Mouse (Mus musculus) ES-CJ7 (cell line): ENCODE data around the gene Man1c1.

Source experiments
- DNase-seq: peaks from one replicate; pipeline ENCODE4 v3.0.0; 2011; ENCODE audit warnings: low read depth, low spot score

The Man1c1 gene

DNA sequence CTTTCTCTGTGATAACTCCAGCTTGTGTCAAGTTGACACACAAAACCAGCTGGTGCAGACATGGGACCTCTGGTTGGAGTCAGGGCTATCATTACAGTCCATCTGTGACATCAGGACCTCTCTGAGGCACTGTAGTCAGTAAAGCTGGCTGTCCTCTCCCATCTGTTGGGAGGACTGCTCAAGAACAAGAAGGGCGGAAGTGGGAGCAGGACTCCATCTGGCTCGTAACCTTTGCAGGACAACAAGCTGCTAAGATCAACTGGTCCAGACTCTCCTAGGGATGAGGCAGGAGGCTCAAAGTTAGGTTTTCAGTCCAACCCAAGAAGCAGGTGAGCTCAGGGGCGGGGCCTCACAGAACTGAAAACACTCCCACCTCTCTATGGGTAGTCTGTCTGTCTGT lies 29.1 kb downstream of the Man1c1 start:
- no peak for DNase-seq

GRCm38 (mm10) chr4:134673882-134674463 lies 30.1 kb downstream of the Man1c1 start:
- no peak for DNase-seq

DNA sequence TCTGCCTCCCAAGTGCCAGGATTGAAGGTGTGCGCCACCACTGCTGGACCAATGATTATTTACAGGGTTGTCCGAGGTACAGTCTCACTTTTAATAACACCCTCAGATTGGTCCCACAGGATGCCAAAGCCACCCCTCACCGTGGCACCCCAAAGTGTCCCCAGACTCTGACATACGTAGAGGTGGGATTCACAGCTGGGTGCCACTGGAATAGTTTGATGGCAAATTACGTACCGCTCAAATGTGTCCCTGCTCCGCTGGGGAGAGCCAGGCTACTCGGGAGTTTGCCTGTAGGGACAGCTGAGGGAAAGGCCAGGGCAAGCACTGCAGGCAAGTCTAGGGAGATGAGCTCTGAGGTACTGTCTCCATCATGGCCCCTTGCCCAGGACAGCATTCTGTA lies 30.9 kb downstream of the Man1c1 start:
- no peak for DNase-seq

DNA sequence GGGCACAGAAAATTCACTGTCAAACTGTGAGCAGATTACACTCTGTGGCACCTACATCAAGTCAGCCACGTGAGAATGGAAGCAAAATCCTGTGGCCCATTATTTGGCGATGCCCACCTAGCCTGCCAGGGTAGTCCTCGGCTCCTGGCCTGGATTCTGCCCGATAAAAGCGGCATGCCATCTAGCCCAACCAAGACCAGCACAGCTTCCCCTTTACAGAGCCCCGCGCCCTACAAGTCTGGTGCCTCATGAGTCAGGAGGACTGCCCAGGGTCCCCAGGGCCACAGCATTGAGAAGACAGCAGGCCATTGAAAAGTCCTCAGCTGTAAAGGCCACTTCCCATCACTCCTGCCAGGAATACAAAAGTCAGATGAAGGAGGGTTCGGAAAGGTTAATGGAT lies 31.8 kb downstream of the Man1c1 start:
- no peak for DNase-seq

- DNase-seq, result no peak
Observed at GRCm38 (mm10) chr4:134671660-134672173, 32.4 kb downstream of the Man1c1 start.

- DNase-seq, result no peak
Observed at GRCm38 (mm10) chr4:134669742-134670354, 34.2 kb downstream of the Man1c1 start.

DNA sequence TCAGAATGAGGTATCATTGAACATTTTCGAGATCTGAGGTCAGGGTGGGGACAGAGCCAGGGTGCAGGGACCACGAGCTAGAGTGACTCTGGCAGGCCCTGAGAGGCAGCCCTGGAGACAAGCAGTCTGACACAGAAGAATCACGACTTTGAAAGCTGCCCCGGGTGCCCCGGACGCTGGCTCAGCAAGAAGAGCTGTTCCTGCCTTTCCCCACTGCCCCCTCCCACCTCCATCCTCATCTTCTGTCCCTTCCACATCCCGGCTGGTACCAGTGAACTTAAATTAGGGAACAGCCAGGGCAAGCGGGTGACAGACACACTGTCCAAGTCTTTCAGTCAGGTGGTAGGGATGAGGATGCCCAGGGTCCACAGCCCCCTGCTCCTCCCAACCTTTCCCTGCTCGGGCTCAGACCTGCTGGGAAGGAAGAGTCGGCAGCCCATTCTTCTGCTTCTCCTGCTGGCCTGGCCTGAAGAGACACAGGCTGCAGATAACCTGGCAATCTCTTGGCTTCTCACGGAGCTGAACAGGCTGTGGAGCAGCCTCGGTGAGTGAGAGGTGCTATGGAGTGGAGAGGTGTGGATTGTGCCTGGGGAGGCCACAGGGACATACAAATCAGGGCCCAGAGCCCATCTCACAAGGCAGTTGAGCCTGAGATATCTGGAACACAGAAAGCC lies 35.6 kb downstream of the Man1c1 start:
- DNase-seq, result no peak

- DNase-seq, result peak; percentile 19
Observed at GRCm38 (mm10) chr4:134666391-134666790, 37.7 kb downstream of the Man1c1 start.

- DNase-seq, result no peak
Observed at GRCm38 (mm10) chr4:134663052-134663451, 41.0 kb downstream of the Man1c1 start.

DNA sequence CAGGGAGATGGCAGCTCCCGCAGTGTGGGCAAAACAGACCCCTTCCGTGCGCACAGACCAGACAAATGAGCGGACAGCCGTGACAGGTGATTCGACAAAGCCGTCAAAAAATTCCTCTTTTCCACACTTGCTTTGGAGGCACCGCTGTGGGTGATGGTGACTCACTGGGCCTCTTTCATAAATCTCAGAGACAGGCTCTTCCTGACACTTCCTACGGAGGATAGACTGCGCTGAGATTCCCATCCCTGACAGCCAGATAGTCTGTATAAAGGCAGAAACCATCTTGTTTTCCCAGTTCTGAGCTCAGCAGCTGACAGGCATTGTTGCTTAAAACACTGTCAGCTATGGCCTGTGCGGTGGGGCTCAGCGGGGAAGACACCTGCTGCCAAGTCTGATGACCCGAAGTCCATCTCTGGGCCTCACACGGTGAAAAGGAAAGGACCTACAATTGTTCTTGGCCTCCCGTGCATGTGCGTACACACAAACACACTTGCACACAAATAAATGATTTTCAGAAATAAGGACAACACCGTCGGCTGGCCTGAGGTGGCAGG lies 43.4 kb downstream of the Man1c1 start:
- no peak for DNase-seq

DNA sequence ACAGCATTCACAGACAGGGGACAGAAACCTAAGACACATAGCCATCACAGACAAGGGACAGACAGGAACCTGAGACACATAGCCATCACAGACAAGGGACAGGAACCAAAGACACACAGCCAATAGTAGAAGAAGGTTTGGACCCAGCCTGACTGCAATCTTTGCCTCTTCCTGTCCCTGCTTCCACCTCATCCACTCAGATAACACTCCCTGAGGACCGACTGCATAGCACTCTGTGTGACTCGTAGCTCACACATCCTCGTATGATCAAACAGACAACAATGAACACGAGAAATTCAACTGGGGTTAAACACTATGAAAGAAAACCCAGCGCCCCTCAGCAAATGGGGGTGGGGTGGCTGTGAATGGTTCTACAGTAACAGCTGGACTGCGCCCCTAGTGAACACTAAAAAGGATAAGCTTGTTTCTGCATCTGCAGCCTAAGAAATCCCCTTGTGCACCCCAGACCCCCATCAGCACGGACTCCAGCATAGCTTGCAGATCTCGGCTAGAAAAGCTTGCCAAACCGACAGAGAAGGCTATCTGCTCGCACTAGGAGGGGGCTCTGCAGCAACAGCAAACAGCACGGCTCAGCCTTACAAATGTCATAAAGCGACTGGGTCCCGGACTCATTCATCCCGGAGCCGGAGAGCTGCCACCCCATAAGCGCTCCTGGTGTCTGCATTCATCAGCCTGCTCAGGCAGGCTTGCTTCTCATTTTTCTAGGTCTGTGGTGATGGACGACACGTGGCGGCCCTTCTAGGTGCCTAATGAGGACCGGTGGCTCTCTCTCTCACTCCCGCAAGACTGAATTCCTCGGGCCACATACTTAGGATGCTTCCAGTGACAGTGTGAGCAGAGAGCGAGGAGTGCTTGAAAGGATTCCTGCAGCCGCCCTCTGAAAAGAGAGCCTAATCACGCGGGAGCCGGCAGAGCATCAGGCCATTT lies 44.5 kb downstream of the Man1c1 start:
- no peak for DNase-seq

DNA sequence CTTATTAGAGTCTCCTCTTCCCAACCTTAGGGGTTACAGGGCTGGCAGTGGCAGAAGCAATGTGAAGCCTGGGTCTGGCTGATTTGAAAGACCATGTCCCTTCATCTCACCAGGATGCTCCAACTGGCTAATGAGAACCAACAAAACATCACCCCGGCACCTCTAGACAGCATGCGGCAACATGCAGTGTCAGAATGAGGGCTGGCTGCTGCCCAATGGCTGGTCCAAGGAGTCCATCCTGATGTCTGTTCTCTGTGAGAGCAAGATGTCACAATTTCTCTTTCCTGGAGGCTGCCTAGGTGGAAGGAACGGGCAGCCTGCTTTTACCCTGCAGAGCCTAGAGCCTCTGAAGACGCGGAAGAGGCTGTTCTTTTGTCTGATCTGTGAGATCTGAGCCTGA lies 46.6 kb downstream of the Man1c1 start:
- no peak for DNase-seq

DNA sequence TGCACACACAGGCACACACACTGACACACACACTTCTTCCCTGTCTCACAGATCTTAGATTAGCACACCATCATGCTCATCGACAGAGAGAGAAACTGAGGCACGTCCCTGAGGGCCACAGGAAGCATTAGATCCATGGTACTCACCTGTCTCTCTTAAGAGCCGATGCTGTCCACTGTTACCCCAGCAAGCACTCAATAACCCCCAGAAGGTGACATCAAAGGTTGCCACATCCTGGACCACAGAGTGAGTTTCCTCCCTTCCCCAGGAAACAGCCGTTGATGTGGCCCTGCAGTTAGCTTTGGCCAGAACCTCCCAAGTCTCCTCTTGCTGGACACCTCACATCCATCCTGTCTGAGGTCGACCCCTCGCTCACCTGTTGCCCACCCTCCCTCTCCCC lies 49.7 kb downstream of the Man1c1 start:
- DNase-seq, result no peak

- peak; percentile 61 for DNase-seq
Observed at GRCm38 (mm10) chr4:134652720-134653119, 51.4 kb downstream of the Man1c1 start.

DNA sequence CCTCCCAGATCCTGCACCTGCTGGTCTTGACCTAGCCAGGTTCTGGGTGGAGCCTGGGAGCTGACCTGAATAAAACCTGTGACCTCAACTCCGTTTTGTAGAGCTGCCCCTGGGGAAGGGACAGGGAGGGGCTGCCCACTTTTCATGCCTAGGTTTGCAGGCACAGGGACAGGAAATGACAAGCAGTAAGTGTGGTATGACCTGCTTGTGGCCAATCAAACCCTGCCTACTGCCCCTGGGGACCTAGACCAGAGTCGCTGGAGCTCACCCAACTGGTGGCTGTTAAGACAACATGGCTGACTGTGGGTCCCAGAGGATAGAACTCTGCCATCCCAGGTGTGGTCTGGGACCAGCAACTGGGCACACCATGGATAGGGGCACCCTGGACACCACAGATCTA lies 51.9 kb downstream of the Man1c1 start:
- DNase-seq, result no peak

DNA sequence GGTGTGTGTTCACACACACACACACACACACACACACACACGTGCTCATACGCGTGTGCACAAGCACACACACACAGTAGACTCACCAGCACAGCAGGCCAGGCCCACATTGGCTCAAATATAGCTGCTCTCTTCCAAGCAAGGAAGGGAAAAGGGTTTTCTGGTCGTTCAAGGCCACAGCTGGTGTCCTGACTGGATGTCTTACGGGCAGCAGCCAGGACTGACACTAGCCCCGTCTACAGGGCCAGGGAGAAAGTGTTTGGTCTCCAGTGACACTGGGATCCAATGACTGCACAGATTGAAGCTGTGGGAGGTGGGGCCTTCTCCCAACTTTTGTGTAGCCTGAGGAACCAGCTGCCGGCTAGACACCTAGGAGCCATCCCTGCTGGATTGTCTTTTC lies 52.7 kb downstream of the Man1c1 start:
- DNase-seq, result no peak

DNA sequence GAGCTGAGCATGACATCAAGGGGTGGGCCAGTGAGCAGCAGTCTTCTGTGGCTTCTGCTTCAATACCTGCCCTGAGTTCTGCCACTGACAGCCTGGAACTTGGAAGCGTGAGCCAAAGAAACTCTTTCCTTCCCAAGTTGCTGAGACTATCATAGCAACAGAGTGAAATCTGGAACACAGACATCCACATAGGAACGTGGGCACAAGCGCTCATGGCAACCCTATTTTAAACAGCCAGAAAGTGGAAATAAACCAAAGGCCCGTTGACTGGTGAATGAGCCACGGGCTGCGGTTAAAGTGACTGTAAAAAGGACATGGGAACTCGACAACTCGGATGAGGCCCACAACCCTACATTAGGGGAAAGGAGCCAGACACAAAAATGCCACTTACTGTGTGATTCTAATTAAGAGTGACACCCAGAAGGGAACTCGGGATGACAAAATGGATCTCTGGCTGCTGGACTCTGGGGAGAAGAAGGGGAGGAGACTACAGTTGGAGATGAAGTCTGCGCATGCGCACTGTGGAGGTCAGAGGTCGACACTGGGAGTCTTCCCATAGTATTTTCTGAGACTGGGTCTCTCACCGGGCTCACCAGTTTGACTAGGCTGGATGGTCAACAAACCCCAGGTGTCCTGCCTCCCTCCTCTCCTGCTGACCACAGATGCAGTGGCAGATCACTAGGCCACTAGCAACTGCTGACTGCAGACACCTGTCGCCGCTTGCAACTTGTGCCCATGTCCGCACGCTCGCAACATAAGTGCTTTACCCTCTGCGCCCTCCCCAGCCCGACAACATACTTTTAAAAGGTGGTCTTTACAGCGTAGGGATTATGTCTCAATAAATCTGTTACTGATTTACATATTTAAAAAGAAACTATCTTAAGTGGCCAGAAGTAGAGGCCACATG lies 58.8 kb downstream of the Man1c1 start:
- DNase-seq, result no peak

DNA sequence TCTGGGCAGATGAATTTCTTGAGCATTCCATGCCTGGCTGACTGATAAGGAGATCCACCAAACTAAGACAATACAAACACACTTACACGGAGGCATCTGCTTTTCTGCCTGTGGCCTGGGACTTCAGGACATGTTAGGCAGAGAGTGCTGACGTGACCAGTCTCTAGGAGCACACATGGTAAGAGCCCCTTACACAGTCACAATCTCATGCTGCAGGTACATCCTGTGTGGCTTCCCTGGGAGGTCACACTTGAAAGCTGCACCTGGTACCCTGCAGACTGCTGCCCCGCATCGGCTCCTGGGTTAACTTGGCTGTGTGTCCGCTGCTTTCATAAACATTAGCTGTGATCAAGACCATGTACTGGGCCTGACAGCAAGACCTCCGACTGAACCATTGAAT lies 59.7 kb downstream of the Man1c1 start:
- no peak for DNase-seq

- peak; percentile 39 for DNase-seq
Observed at GRCm38 (mm10) chr4:134641711-134642516, 62.2 kb downstream of the Man1c1 start.

DNA sequence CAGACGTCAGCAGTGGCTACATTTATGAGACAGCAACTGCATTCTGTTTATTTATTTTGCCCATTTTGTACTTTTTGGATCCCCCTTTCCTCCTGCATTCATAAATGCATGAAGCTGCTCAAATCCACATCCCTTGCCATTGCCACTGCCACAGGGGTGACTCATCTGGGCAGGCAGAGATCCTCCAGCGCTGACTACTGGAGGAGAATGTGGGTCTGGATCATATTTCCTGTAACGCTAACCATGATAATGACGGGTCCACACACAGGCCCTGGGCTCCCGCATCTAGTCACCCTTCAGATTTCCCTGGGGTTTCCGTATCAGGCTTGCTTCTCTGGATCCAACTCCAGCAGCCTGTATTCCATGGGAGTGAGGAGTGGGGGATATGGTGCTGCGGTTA lies 64.8 kb downstream of the Man1c1 start:
- DNase-seq, result no peak
